Mouse (Mus musculus) kidney, embryonic 16.5 days (tissue): ENCODE measurements around the gene Rcbtb2. TPM values are rescaled to one million over a fixed set of nuclear protein-coding genes. Genes with fewer than 3 reads are reported as not detected.

Experiments used
- ATAC-seq: fragments of 200-750 bp; cut with Nextera tagmentation; 2 replicates; pipeline ENCODE4 v1.8.0; 2017; ENCODE audit warnings: moderate TSS enrichment; ENCODE audit not compliant: low FRiP score, low TSS enrichment
- H3K27ac ChIP-seq: fragments of 300-500 bp; sonication (generic); 2 replicates; pipeline ENCODE4 v1.5.1; 2014; ENCODE audit warnings: low read length
- H3K27me3 ChIP-seq: fragments of 300-500 bp; sonication (generic); 2 replicates; pipeline ENCODE4 v1.6.1; 2014; ENCODE audit warnings: low read length, control low read depth, mixed read lengths; ENCODE audit not compliant: insufficient read depth
- H3K36me3 ChIP-seq: fragments of 300-500 bp; sonication (generic); 2 replicates; pipeline ENCODE4 v1.6.1; 2014; ENCODE audit warnings: low read length, control low read depth, mixed read lengths; ENCODE audit not compliant: insufficient read depth
- H3K4me1 ChIP-seq: fragments of 300-500 bp; sonication (generic); 2 replicates; pipeline ENCODE4 v1.6.1; 2014; ENCODE audit warnings: low read length, control low read depth, mixed read lengths; ENCODE audit not compliant: insufficient read depth
- H3K4me2 ChIP-seq: fragments of 300-500 bp; sonication (generic); replicated peaks from 2 replicates; pipeline ENCODE4 v1.6.1; 2014; ENCODE audit warnings: low read depth, low read length
- H3K4me3 ChIP-seq: fragments of 300-500 bp; sonication (generic); 2 replicates; pipeline ENCODE4 v1.5.1; 2014; ENCODE audit warnings: mild to moderate bottlenecking, low read length
- H3K9ac ChIP-seq: fragments of 300-500 bp; sonication (generic); replicated peaks from 2 replicates; pipeline ENCODE4 v1.6.1; 2014; ENCODE audit warnings: low read length
- H3K9me3 ChIP-seq: fragments of 300-500 bp; sonication (generic); 2 replicates; pipeline ENCODE4 v1.6.1; 2016; ENCODE audit warnings: low read length, control low read depth
- WGBS: fragments of 180-500 bp; shearing (Covaris S2); extraction: QIAGEN DNeasy Blood & Tissue Kit; methylation state at CpG from one replicate; pipeline ENCODE4 v1.1.7; 2014; 5-methylcytosine and 5-hydroxymethylcytosine counted together
- polyA plus RNA-seq: library from polyadenylated mRNA; unstranded; fragments of >200 nt; fragmentation: Nextera tagmentation; extraction: Ambion mirVana; gene quantifications from 2 replicates; pipeline ENCODE4 v1.2.1, GENCODE M21; 2015

Rcbtb2 gene
- polyA plus RNA-seq, 1 experiment from 2014 or later: 127 TPM

- Histone ChIP-seq H3K9ac (no peak overlapping the region), H3K4me2 (no peak overlapping the region), H3K27me3 (no peaks in the 10 kb centered on the region), H3K9me3 (no peaks in the 10 kb centered on the region), H3K4me1 (no peaks in the 10 kb centered on the region), H3K4me3 (no peak overlapping the region), H3K27ac (no peak overlapping the region), H3K36me3 (peaks cover 66% of the 10 kb centered on the region)
- 90% methylated on average over 6 of the region's 6 CpGs for WGBS
- ATAC-seq: no peak
Observed at GRCm38 (mm10) chr14:73168605-73169004, 45.8 kb downstream of the Rcbtb2 start.

DNA sequence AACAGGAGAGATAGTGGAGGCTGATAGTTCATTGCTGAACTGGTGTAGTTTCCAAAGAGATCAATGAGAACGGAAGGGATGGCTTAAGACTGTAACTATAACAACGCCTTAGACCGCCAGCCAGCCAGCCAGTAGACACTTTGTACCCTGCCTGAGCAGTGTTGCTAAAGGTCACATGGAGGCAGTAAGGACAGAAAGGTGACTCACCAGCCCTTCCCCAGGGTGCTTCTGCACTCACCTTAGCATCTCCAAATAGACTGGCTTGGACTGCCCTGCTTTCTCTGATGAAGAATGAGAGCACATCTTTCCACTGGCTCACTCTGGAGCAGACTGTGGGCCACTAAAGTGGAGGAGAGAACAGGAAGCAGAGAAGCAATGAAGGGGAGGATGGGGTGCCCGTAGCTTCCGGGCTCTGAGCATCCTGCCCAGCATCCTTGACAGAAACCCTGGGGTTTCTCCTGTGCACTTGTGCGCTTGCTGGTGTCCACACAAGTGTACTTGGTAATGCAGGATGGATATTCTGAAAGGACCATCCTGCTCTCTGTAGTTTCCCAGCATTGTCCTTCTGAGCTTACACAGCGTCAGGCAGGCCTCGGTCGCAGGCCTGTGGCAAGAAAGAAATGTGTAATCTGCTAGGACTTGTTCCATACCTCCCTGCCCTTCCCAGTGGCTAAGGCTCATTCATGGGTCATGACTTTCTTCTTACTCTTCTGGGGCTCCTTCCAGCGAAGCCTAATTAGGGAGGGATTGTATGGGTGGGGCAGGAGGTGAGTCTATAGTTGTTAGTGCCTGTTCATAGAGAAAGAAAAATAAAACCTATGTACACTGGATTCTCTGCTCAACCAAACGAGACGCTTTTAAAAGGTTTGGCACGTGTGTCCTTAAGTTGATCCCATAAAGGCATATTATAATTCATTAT is 47.3 kb downstream of the Rcbtb2 start:
- H3K4me2 ChIP-seq: no peak overlapping the region
- no peaks in the 10 kb centered on the region for H3K4me1 ChIP-seq
- H3K27ac ChIP-seq: no peak overlapping the region
- H3K27me3 ChIP-seq: no peaks in the 10 kb centered on the region
- 84% methylated on average over 13 of the region's 13 CpGs for WGBS
- H3K9ac ChIP-seq: no peak overlapping the region
- H3K36me3 ChIP-seq: peaks cover 59% of the 10 kb centered on the region
- H3K4me3 ChIP-seq: no peak overlapping the region
- H3K9me3 ChIP-seq: no peaks in the 10 kb centered on the region
- 0 out of 2 replicates have a peak, but pooled peaks have one; percentile 23 for ATAC-seq

DNA sequence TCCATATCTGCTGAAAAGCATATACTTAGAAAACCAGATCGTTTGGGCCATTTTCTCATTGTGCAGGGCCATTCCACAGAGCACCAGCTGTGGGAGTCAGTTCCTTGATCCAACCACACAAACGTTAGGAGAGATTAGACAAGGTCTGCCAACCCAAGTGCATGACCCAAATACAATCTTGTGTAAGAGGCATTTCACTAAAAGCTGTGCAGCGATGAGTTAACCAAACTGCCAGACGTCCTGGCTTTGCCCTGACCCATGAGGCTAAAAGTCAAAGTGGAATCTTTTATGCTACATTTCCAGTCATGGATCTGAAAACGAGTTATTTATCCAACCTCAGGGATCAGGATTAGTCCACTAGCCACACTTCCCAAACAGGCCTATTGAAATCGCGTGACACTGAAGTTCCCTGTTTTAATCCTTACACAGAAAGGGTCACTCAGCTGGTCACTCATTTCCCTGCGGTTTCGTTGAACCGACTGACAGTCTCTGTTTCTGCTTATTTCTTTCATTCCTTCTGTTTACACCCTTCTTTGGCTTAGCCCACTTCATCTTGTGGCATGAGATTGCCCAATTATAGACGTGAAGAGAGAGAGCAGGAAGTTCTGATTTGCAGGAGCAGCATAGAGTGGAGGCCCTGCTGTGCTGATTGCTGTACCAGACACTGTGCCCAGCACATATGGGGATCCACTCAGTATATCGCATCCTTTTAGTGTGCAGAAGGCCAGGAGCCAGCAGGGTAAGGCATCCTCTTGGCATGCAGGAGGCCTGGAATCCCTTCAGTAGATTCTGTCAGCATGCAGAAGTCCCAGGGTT is 49.6 kb downstream of the Rcbtb2 start:
- ATAC-seq: no peak
- H3K4me1 ChIP-seq: no peaks in the 10 kb centered on the region
- 83% methylated on average over 12 of the region's 12 CpGs for WGBS
- no peak overlapping the region for H3K27ac ChIP-seq
- no peak overlapping the region for H3K4me3 ChIP-seq
- H3K9ac ChIP-seq: no peak overlapping the region
- no peak overlapping the region for H3K4me2 ChIP-seq
- peaks cover 55% of the 10 kb centered on the region for H3K36me3 ChIP-seq
- H3K27me3 ChIP-seq: no peaks in the 10 kb centered on the region
- H3K9me3 ChIP-seq: no peaks in the 10 kb centered on the region

- WGBS: 92% methylated on average over 11 of the region's 11 CpGs
- Histone ChIP-seq H3K4me3 (no peak overlapping the region), H3K36me3 (peaks cover 52% of the 10 kb centered on the region), H3K4me1 (no peaks in the 10 kb centered on the region), H3K4me2 (no peak overlapping the region), H3K9me3 (no peaks in the 10 kb centered on the region), H3K9ac (no peak overlapping the region), H3K27me3 (no peaks in the 10 kb centered on the region), H3K27ac (no peak overlapping the region)
- no peak for ATAC-seq
Observed at GRCm38 (mm10) chr14:73173662-73174061, 50.8 kb downstream of the Rcbtb2 start.

- no peak overlapping the region for H3K4me3 ChIP-seq
- H3K9ac ChIP-seq: no peak overlapping the region
- peaks cover 53% of the 10 kb centered on the region for H3K36me3 ChIP-seq
- no peak overlapping the region for H3K4me2 ChIP-seq
- H3K9me3 ChIP-seq: no peaks in the 10 kb centered on the region
- no peaks in the 10 kb centered on the region for H3K4me1 ChIP-seq
- 75% methylated on average over 7 of the region's 7 CpGs for WGBS
- H3K27me3 ChIP-seq: no peaks in the 10 kb centered on the region
- ATAC-seq: no peak
- no peak overlapping the region for H3K27ac ChIP-seq
Observed at GRCm38 (mm10) chr14:73174091-73174995, 51.5 kb downstream of the Rcbtb2 start.

GRCm38 (mm10) chr14:73175031-73175430 is 52.2 kb downstream of the Rcbtb2 start:
- H3K9ac ChIP-seq: no peak overlapping the region
- no peak overlapping the region for H3K4me3 ChIP-seq
- no peaks in the 10 kb centered on the region for H3K9me3 ChIP-seq
- H3K4me2 ChIP-seq: no peak overlapping the region
- ATAC-seq: no peak
- H3K4me1 ChIP-seq: no peaks in the 10 kb centered on the region
- H3K27ac ChIP-seq: no peak overlapping the region
- 83% methylated on average over 1 of the region's 1 CpGs for WGBS
- H3K36me3 ChIP-seq: peaks cover 52% of the 10 kb centered on the region
- H3K27me3 ChIP-seq: no peaks in the 10 kb centered on the region

DNA sequence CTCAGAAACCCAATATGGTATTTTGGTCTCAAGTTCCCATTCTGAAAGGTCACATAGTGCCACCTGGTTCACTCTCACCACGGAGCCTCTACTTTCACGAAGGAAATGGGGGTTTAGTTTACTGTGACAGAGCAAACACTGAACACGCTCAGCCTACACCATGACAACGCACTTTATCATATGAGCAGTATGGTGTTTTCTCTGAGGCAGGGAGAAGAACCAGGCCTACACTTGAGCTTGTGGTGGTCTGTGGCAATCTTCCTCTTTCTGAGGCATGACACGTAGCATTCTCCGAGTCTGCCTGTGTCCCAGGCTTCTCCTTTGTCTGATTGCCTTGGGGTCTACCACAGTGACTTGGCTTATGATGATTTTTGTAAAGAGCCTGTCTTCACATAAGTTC is 53.0 kb downstream of the Rcbtb2 start:
- H3K4me3 ChIP-seq: no peak overlapping the region
- H3K36me3 ChIP-seq: peaks cover 51% of the 10 kb centered on the region
- 62% methylated on average over 6 of the region's 6 CpGs for WGBS
- H3K9me3 ChIP-seq: no peaks in the 10 kb centered on the region
- no peak overlapping the region for H3K27ac ChIP-seq
- H3K4me1 ChIP-seq: 0 out of 2 replicates have a peak, but pooled peaks cover 4% of the 10 kb centered on the region
- no peak overlapping the region for H3K9ac ChIP-seq
- no peak overlapping the region for H3K4me2 ChIP-seq
- H3K27me3 ChIP-seq: no peaks in the 10 kb centered on the region
- ATAC-seq: no peak

- 0 out of 2 replicates have a peak, but pooled peaks cover 4% of the 10 kb centered on the region for H3K4me1 ChIP-seq
- no peak for ATAC-seq
- no peak overlapping the region for H3K4me3 ChIP-seq
- H3K4me2 ChIP-seq: no peak overlapping the region
- no peak overlapping the region for H3K9ac ChIP-seq
- H3K27ac ChIP-seq: no peak overlapping the region
- H3K27me3 ChIP-seq: no peaks in the 10 kb centered on the region
- H3K9me3 ChIP-seq: no peaks in the 10 kb centered on the region
- WGBS: 80% methylated on average over 5 of the region's 5 CpGs
- H3K36me3 ChIP-seq: peaks cover 50% of the 10 kb centered on the region
Observed at GRCm38 (mm10) chr14:73176266-73176665, 53.4 kb downstream of the Rcbtb2 start.

DNA sequence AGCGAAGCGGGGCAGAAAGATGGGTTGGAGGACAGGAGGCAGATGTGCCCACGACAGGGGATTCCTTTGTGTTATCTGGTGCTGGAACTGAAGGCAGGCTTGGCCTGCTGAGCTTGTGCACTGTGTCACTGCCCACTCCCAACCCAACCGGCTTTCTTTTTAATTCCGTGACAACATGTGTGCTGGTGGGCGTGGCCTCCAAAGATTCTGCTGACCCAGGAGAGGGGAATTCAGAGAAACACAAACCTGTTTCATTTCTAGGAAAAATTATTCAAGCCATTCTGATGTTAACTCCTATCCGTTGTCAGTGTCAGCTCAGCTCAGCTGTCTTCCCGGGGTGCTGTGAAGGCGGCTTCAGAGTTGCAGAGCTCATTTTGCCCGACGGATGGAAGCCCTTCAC is 55.1 kb downstream of the Rcbtb2 start:
- H3K4me1 ChIP-seq: 0 out of 2 replicates have a peak, but pooled peaks cover 4% of the 10 kb centered on the region
- WGBS: 90% methylated on average over 11 of the region's 11 CpGs
- H3K36me3 ChIP-seq: peaks cover 50% of the 10 kb centered on the region
- no peak overlapping the region for H3K4me3 ChIP-seq
- no peak overlapping the region for H3K4me2 ChIP-seq
- no peak overlapping the region for H3K9ac ChIP-seq
- H3K27ac ChIP-seq: no peak overlapping the region
- no peak for ATAC-seq
- no peaks in the 10 kb centered on the region for H3K27me3 ChIP-seq
- H3K9me3 ChIP-seq: no peaks in the 10 kb centered on the region
